Mouse (Mus musculus) hindbrain, embryonic 10.5 days (tissue): ENCODE measurements around the gene A830018L16Rik. TPM values are rescaled to one million over a fixed set of nuclear protein-coding genes. Genes with fewer than 3 reads are reported as not detected.
"Not testable (repeated sequence)": the region's sequence is repeated elsewhere in the genome, so short reads cannot be mapped to it uniquely, and the experiment has no call there.

Source experiments
- DNase-seq: peaks from one replicate; pipeline ENCODE4 v3.0.0-alpha.2; 2017; ENCODE audit warnings: low spot score
- H3K27ac ChIP-seq: fragments of 300-500 bp; sonication (generic); 2 replicates; pipeline ENCODE4 v1.5.1; 2016; ENCODE audit warnings: mild to moderate bottlenecking, moderate library complexity
- H3K27me3 ChIP-seq: fragments of 300-500 bp; sonication (generic); 2 replicates; pipeline ENCODE4 v1.6.1; 2016; ENCODE audit warnings: mild to moderate bottlenecking; ENCODE audit not compliant: poor library complexity, insufficient read depth, severe bottlenecking
- H3K36me3 ChIP-seq: fragments of 300-500 bp; sonication (generic); 2 replicates; pipeline ENCODE4 v1.6.1; 2016; ENCODE audit warnings: mild to moderate bottlenecking, moderate library complexity
- H3K4me1 ChIP-seq: fragments of 300-500 bp; sonication (generic); replicated peaks from 2 replicates; pipeline ENCODE4 v1.6.1; 2016; ENCODE audit warnings: mild to moderate bottlenecking
- H3K4me3 ChIP-seq: fragments of 300-500 bp; sonication (generic); 2 replicates; pipeline ENCODE4 v1.5.1; 2016; ENCODE audit warnings: mild to moderate bottlenecking, moderate library complexity
- H3K9me3 ChIP-seq: fragments of 300-500 bp; sonication (generic); 2 replicates; pipeline ENCODE4 v1.6.1; 2016; ENCODE audit warnings: mild to moderate bottlenecking, moderate library complexity
- WGBS: fragments of 180-500 bp; shearing (Covaris S2); methylation state at CpG from one replicate; pipeline ENCODE4 v1.1.7; 2016; 5-methylcytosine and 5-hydroxymethylcytosine counted together
- polyA plus RNA-seq: library from polyadenylated mRNA; unstranded; fragments of >200 nt; fragmentation: Nextera tagmentation; extraction: Ambion mirVana; gene quantifications from 2 replicates; pipeline ENCODE4 v1.2.1, GENCODE M21; 2016

A830018L16Rik gene
- polyA plus RNA-seq, 1 experiment from 2014 or later, result 1.3 TPM

- 81% methylated on average over 2 of the region's 2 CpGs for WGBS
- Histone ChIP-seq H3K36me3 (no peaks in the 10 kb centered on the region), H3K4me1 (no peaks in the 10 kb centered on the region), H3K4me3 (no peak overlapping the region), H3K9me3 (no peaks in the 10 kb centered on the region), H3K27me3 (no peaks in the 10 kb centered on the region), H3K27ac (no peak overlapping the region)
- no peak for DNase-seq
Measured at GRCm38 (mm10) chr1:11959421-11960206, 545.7 kb downstream of the A830018L16Rik start.

- 83% methylated on average over 4 of the region's 4 CpGs for WGBS
- no peak for DNase-seq
Measured at GRCm38 (mm10) chr1:11982590-11983136, 568.8 kb downstream of the A830018L16Rik start.

DNA sequence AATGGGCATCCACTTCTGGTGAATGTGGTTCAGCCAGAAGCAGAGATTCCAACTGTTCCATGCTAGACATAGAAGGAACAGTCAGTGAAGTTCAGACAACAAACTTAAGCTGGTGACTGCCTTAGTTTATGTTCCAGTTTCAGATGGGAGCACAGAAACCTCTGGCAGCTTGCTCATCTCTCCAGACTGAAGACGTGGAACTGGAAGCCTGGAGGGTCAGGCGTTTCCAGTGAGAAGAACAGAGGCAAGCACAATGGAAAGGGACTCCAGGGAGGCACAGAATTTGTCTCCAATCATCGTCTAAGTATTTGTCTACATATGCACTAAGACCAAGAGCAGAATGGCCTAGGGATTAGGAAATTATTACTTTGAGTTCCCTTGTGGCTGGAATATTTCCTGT, 576.1 kb downstream of the A830018L16Rik start:
- H3K36me3 ChIP-seq, result no peaks in the 10 kb centered on the region
- no peaks in the 10 kb centered on the region for H3K9me3 ChIP-seq
- H3K4me1 ChIP-seq, result no peaks in the 10 kb centered on the region
- H3K27ac ChIP-seq, result no peak overlapping the region
- no peak for DNase-seq
- H3K4me3 ChIP-seq, result no peak overlapping the region
- H3K27me3 ChIP-seq, result no peaks in the 10 kb centered on the region
- WGBS, result 79% methylated on average over 3 of the region's 3 CpGs

More at GRCm38 (mm10) chr1:11982590-11983136, 568.8 kb downstream of the A830018L16Rik start:
- H3K36me3 ChIP-seq, result no peaks in the 10 kb centered on the region
- H3K27me3 ChIP-seq, result no peaks in the 10 kb centered on the region
- no peaks in the 10 kb centered on the region for H3K9me3 ChIP-seq
- no peak overlapping the region for H3K4me3 ChIP-seq
- no peaks in the 10 kb centered on the region for H3K4me1 ChIP-seq
- H3K27ac ChIP-seq, result no peak overlapping the region

GRCm38 (mm10) chr1:11996297-11996878, 582.5 kb downstream of the A830018L16Rik start:
- 86% methylated on average over 2 of the region's 2 CpGs for WGBS
- DNase-seq, result no peak

GRCm38 (mm10) chr1:11997574-11997973, 583.7 kb downstream of the A830018L16Rik start:
- 72% methylated on average over 2 of the region's 2 CpGs for WGBS

More at GRCm38 (mm10) chr1:11996297-11996878, 582.5 kb downstream of the A830018L16Rik start:
- Histone ChIP-seq H3K27me3 (no peaks in the 10 kb centered on the region), H3K36me3 (no peaks in the 10 kb centered on the region), H3K4me3 (no peak overlapping the region), H3K9me3 (no peaks in the 10 kb centered on the region), H3K27ac (no peak overlapping the region), H3K4me1 (no peaks in the 10 kb centered on the region)

GRCm38 (mm10) chr1:12000557-12000956, 586.7 kb downstream of the A830018L16Rik start:
- DNase-seq, result no peak
- Histone ChIP-seq H3K9me3 (no peaks in the 10 kb centered on the region), H3K4me3 (no peak overlapping the region), H3K27me3 (no peaks in the 10 kb centered on the region), H3K36me3 (no peaks in the 10 kb centered on the region), H3K4me1 (no peaks in the 10 kb centered on the region), H3K27ac (no peak overlapping the region)
- 68% methylated on average over 4 of the region's 4 CpGs for WGBS

More at GRCm38 (mm10) chr1:11997574-11997973, 583.7 kb downstream of the A830018L16Rik start:
- Histone ChIP-seq H3K27me3 (no peaks in the 10 kb centered on the region), H3K9me3 (no peaks in the 10 kb centered on the region), H3K36me3 (no peaks in the 10 kb centered on the region), H3K4me1 (no peaks in the 10 kb centered on the region), H3K4me3 (no peak overlapping the region), H3K27ac (no peak overlapping the region)
- DNase-seq, result no peak

- no peak overlapping the region for H3K4me3 ChIP-seq
- no peaks in the 10 kb centered on the region for H3K9me3 ChIP-seq
- 59% methylated on average over 2 of the region's 2 CpGs for WGBS
- H3K27me3 ChIP-seq, result no peaks in the 10 kb centered on the region
- no peak overlapping the region for H3K27ac ChIP-seq
- no peak for DNase-seq
- no peaks in the 10 kb centered on the region for H3K4me1 ChIP-seq
- no peaks in the 10 kb centered on the region for H3K36me3 ChIP-seq
Measured at GRCm38 (mm10) chr1:12008789-12009550, 595.1 kb downstream of the A830018L16Rik start.

DNA sequence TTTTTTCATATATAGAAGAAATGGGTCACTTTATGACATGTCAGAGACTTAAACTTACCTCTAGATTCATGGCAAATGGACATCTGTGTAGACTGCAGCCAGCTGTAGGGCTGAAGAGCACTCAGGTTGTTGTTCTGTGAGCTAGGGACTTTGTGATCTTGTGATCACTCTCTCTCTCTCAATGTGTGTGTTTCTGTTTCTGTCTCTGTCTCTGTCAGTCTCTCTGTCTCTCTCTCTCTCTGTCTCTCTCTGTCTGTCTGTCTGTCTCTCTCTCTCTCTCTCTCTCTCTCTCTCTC, 595.6 kb downstream of the A830018L16Rik start:
- Histone ChIP-seq H3K36me3 (no peaks in the 10 kb centered on the region), H3K4me3 (no peak overlapping the region), H3K9me3 (no peaks in the 10 kb centered on the region), H3K27me3 (no peaks in the 10 kb centered on the region), H3K4me1 (no peaks in the 10 kb centered on the region), H3K27ac (no peak overlapping the region)
- DNase-seq, result no peak

GRCm38 (mm10) chr1:12010607-12011006, 596.7 kb downstream of the A830018L16Rik start:
- 89% methylated on average over 1 of the region's 1 CpGs for WGBS

GRCm38 (mm10) chr1:12020646-12021045, 606.7 kb downstream of the A830018L16Rik start:
- H3K27me3 ChIP-seq, H3K9me3 ChIP-seq, DNase-seq, H3K36me3 ChIP-seq, H3K4me3 ChIP-seq, H3K27ac ChIP-seq, H3K4me1 ChIP-seq: not testable (repeated sequence)
- WGBS, result 90% methylated on average over 5 of the region's 5 CpGs

More at GRCm38 (mm10) chr1:12010607-12011006, 596.7 kb downstream of the A830018L16Rik start:
- no peak for DNase-seq
- no peaks in the 10 kb centered on the region for H3K36me3 ChIP-seq
- no peaks in the 10 kb centered on the region for H3K4me1 ChIP-seq
- no peaks in the 10 kb centered on the region for H3K9me3 ChIP-seq
- H3K27ac ChIP-seq, result no peak overlapping the region
- no peaks in the 10 kb centered on the region for H3K27me3 ChIP-seq
- H3K4me3 ChIP-seq, result no peak overlapping the region
